Mouse (Mus musculus) hindbrain, embryonic 13.5 days (tissue): ENCODE data around the gene Castor1. TPM values are rescaled to one million over a fixed set of nuclear protein-coding genes. Genes with fewer than 3 reads are reported as not detected.

Experiments used
- ATAC-seq: fragments of 200-750 bp; cut with Nextera tagmentation; 2 replicates; pipeline ENCODE4 v1.8.0; 2017; ENCODE audit warnings: moderate TSS enrichment; ENCODE audit not compliant: low FRiP score
- H3K27ac ChIP-seq: fragments of 300-500 bp; sonication (generic); 2 replicates; pipeline ENCODE4 v1.5.1; 2015; ENCODE audit warnings: inconsistent platforms, mild to moderate bottlenecking, moderate library complexity
- H3K27me3 ChIP-seq: fragments of 300-500 bp; sonication (generic); 2 replicates; pipeline ENCODE4 v1.6.1; 2015; ENCODE audit warnings: mild to moderate bottlenecking, inconsistent platforms
- H3K36me3 ChIP-seq: fragments of 300-500 bp; sonication (generic); 2 replicates; pipeline ENCODE4 v1.6.1; 2015; ENCODE audit warnings: mild to moderate bottlenecking, inconsistent platforms
- H3K4me1 ChIP-seq: fragments of 300-500 bp; sonication (generic); replicated peaks from 2 replicates; pipeline ENCODE4 v1.6.1; 2015; ENCODE audit warnings: inconsistent platforms
- H3K4me2 ChIP-seq: fragments of 300-500 bp; sonication (generic); 2 replicates; pipeline ENCODE4 v1.6.1; 2015; ENCODE audit warnings: inconsistent platforms, mild to moderate bottlenecking, moderate library complexity
- H3K4me3 ChIP-seq: fragments of 300-500 bp; sonication (generic); 2 replicates; pipeline ENCODE4 v1.5.1; 2015; ENCODE audit warnings: mild to moderate bottlenecking, inconsistent platforms
- H3K9ac ChIP-seq: fragments of 300-500 bp; sonication (generic); 2 replicates; pipeline ENCODE4 v1.6.1; 2015; ENCODE audit warnings: mild to moderate bottlenecking, inconsistent platforms
- H3K9me3 ChIP-seq: fragments of 300-500 bp; sonication (generic); 2 replicates; pipeline ENCODE4 v1.6.1; 2016; ENCODE audit warnings: inconsistent platforms
- WGBS: fragments of 180-500 bp; shearing (Covaris S2); methylation state at CpG from one replicate; pipeline ENCODE4 v1.1.7; 2015; 5-methylcytosine and 5-hydroxymethylcytosine counted together
- polyA plus RNA-seq: library from polyadenylated mRNA; unstranded; fragments of >200 nt; fragmentation: Nextera tagmentation; extraction: Ambion mirVana; gene quantifications from 2 replicates; pipeline ENCODE4 v1.2.1, GENCODE M21; 2015

The Castor1 gene
- polyA plus RNA-seq, 1 experiment from 2014 or later, result 2.2 TPM

- no peak for ATAC-seq
- Histone ChIP-seq H3K4me3 (no peak overlapping the region), H3K36me3 (no peaks in the 10 kb centered on the region), H3K9me3 (no peaks in the 10 kb centered on the region), H3K9ac (no peak overlapping the region), H3K4me1 (peaks cover 28% of the 10 kb centered on the region), H3K4me2 (no peak overlapping the region), H3K27me3 (no peaks in the 10 kb centered on the region), H3K27ac (no peak overlapping the region)
Measured at GRCm38 (mm10) chr11:4193420-4193819, 24.6 kb upstream of the Castor1 start.

DNA sequence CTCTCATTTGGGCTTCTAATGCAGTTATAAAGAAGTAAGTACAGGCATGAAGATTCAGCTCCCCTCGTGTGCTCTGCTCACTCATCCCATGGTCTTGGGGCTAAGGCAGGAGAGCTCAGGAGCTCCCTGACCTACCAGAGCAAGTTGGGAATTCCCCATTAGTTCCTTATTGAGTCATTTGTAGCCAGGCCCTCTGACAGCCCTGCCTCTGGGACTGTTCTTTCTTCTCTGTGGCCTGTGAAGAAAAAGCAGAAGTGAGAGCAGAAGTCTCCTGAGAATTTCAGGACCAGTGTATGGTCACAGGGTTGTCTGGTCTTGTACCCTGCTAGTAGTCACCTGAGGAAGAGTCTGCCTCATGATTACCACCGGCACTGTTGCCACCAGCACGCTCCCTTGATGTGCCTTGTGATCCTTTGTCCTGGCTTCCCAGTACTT lies 22.4 kb upstream of the Castor1 start:
- no peak overlapping the region for H3K4me2 ChIP-seq
- no peak for ATAC-seq
- H3K4me3 ChIP-seq, result no peak overlapping the region
- peaks cover 21% of the 10 kb centered on the region for H3K4me1 ChIP-seq
- H3K27ac ChIP-seq, result no peak overlapping the region
- H3K9me3 ChIP-seq, result no peaks in the 10 kb centered on the region
- 79% methylated on average over 3 of the region's 3 CpGs for WGBS
- no peak overlapping the region for H3K9ac ChIP-seq
- H3K36me3 ChIP-seq, result no peaks in the 10 kb centered on the region
- H3K27me3 ChIP-seq, result no peaks in the 10 kb centered on the region

DNA sequence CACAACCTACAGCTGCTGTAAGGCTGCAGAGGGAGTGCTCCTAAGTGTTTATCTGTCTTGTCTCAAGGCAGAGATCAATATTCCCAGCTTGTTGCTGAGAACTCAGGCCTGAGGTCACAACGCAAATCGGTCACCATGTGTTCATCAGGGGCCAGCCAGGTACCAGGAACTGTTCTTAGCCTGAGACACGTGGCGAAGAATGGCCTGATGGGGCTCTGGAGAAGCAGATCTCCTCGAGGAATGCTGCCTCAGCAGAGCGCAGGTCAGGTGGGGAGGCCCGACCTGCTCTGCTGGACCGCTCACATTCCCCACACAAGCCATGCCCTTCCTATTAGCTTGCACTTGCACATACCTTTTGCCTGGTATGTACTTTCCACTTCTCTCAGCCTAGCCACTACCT lies 21.4 kb upstream of the Castor1 start:
- 78% methylated on average over 8 of the region's 8 CpGs for WGBS
- Histone ChIP-seq H3K4me1 (peaks cover 21% of the 10 kb centered on the region), H3K4me2 (no peak overlapping the region), H3K27me3 (no peaks in the 10 kb centered on the region), H3K9me3 (no peaks in the 10 kb centered on the region), H3K27ac (no peak overlapping the region), H3K4me3 (no peak overlapping the region), H3K9ac (no peak overlapping the region), H3K36me3 (no peaks in the 10 kb centered on the region)
- no peak for ATAC-seq

GRCm38 (mm10) chr11:4197691-4198090 lies 20.3 kb upstream of the Castor1 start:
- H3K27ac ChIP-seq, result no peak overlapping the region
- H3K9ac ChIP-seq, result no peak overlapping the region
- WGBS, result 86% methylated on average over 1 of the region's 1 CpGs
- ATAC-seq, result no peak
- H3K9me3 ChIP-seq, result no peaks in the 10 kb centered on the region
- no peaks in the 10 kb centered on the region for H3K27me3 ChIP-seq
- H3K36me3 ChIP-seq, result no peaks in the 10 kb centered on the region
- no peak overlapping the region for H3K4me3 ChIP-seq
- H3K4me2 ChIP-seq, result no peak overlapping the region
- peaks cover 14% of the 10 kb centered on the region for H3K4me1 ChIP-seq

GRCm38 (mm10) chr11:4201981-4202700 lies 15.9 kb upstream of the Castor1 start:
- Histone ChIP-seq H3K27ac (no peak overlapping the region), H3K27me3 (no peaks in the 10 kb centered on the region), H3K4me3 (no peak overlapping the region), H3K9ac (no peak overlapping the region), H3K36me3 (peaks cover 14% of the 10 kb centered on the region), H3K4me2 (no peak overlapping the region), H3K4me1 (0 out of 2 replicates have a peak, but pooled peaks cover under 1% of the 10 kb centered on the region), H3K9me3 (no peaks in the 10 kb centered on the region)
- ATAC-seq, result no peak
- WGBS, result 70% methylated on average over 11 of the region's 11 CpGs

DNA sequence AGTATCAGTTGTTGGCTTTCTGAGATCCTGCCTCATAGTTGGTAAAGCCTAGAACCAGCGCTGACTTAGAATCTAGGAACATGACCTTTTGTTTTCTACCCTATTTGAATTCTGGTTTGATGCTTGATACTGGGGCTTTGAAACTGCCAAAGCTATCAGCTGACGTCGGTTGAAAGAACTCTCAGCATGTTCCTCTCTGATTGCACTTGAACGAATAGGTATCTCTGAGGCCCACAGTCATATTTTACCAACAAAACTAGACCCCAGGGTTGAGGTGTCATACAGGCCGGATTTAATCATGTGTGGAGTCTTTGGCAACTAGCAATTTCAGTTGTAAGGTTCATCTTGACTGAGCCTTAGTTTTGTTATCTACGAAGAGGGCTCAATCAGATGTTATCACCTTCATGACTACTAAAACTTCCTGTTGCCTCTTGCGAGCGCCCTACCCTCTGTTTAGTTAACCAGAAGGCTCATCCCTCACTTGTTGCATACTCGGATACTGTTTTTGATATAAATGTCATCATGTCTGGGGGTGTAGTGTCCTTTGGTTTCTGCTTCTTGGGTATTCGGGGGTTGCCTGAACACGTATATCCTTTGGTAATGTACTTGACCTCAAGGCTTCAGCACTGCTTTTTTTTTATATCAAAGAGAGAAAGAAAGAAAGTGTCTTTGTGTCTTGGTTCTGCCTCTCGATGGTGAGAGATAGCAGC lies 14.9 kb upstream of the Castor1 start:
- Histone ChIP-seq H3K4me2 (no peak overlapping the region), H3K4me1 (no peaks in the 10 kb centered on the region), H3K27me3 (no peaks in the 10 kb centered on the region), H3K4me3 (no peak overlapping the region), H3K9ac (no peak overlapping the region), H3K9me3 (no peaks in the 10 kb centered on the region), H3K27ac (no peak overlapping the region), H3K36me3 (peaks cover 25% of the 10 kb centered on the region)
- ATAC-seq, result no peak
- WGBS, result 87% methylated on average over 12 of the region's 12 CpGs

DNA sequence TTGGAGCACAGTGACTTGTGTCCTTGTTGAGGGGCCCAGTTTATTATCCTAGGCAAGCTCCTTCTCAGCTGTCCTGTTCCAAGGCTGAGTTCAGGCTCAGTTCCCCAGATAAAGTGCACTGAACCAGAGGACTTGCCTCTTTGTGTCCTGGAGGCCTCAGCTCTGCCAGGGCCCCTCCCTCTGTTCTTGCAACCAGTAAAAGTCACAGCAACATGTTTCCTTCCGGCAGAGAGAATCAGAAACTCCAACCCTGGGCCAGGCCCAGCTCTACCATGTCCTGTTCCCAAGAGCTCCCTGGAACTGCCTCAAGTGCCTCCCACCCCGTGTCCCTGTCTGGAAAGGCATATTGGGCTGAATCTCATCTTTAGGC lies 14.3 kb upstream of the Castor1 start:
- Histone ChIP-seq H3K4me2 (no peak overlapping the region), H3K36me3 (peaks cover 30% of the 10 kb centered on the region), H3K27me3 (no peaks in the 10 kb centered on the region), H3K27ac (no peak overlapping the region), H3K9me3 (no peaks in the 10 kb centered on the region), H3K4me3 (no peak overlapping the region), H3K9ac (no peak overlapping the region), H3K4me1 (no peaks in the 10 kb centered on the region)
- no peak for ATAC-seq
- WGBS, result 52% methylated on average over 2 of the region's 2 CpGs

- WGBS, result 92% methylated on average over 5 of the region's 5 CpGs
- Histone ChIP-seq H3K36me3 (peaks cover 44% of the 10 kb centered on the region), H3K27ac (no peak overlapping the region), H3K27me3 (no peaks in the 10 kb centered on the region), H3K4me1 (no peaks in the 10 kb centered on the region), H3K4me3 (no peak overlapping the region), H3K9ac (no peak overlapping the region), H3K4me2 (no peak overlapping the region), H3K9me3 (no peaks in the 10 kb centered on the region)
- no peak for ATAC-seq
Measured at GRCm38 (mm10) chr11:4205097-4205655, 12.8 kb upstream of the Castor1 start.

- Histone ChIP-seq H3K4me2 (no peak overlapping the region), H3K4me1 (no peaks in the 10 kb centered on the region), H3K9me3 (no peaks in the 10 kb centered on the region), H3K27ac (no peak overlapping the region), H3K27me3 (no peaks in the 10 kb centered on the region), H3K36me3 (peaks cover 52% of the 10 kb centered on the region), H3K4me3 (no peak overlapping the region), H3K9ac (no peak overlapping the region)
- 92% methylated on average over 7 of the region's 7 CpGs for WGBS
- ATAC-seq, result no peak
Measured at GRCm38 (mm10) chr11:4205951-4206350, 12.1 kb upstream of the Castor1 start.

DNA sequence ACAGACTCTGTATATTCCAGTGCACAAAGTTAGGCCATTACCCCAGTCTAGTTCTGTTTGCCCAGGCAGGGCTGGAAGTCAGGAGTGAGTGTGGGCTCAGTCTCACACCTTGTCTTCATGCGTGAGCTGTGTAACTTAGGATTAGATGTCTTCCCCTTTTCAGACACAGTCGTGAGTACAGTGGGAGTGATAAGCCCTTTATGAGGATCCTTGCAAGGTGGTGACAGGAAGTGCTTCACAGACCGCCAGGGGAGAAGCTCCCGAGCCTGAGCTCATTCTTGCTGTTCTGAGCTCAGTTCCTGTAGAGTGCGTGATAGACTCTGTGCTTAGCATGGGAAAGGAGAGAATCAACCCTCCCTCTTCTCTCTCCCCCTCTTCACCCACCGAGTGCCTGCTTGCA lies 11.5 kb upstream of the Castor1 start:
- H3K4me3 ChIP-seq, result no peak overlapping the region
- H3K9me3 ChIP-seq, result no peaks in the 10 kb centered on the region
- H3K27ac ChIP-seq, result no peak overlapping the region
- H3K4me1 ChIP-seq, result no peaks in the 10 kb centered on the region
- peaks cover 57% of the 10 kb centered on the region for H3K36me3 ChIP-seq
- no peak for ATAC-seq
- 88% methylated on average over 6 of the region's 6 CpGs for WGBS
- H3K27me3 ChIP-seq, result no peaks in the 10 kb centered on the region
- no peak overlapping the region for H3K9ac ChIP-seq
- H3K4me2 ChIP-seq, result no peak overlapping the region

- ATAC-seq, result no peak
- 94% methylated on average over 9 of the region's 9 CpGs for WGBS
Measured at GRCm38 (mm10) chr11:4207655-4208054, 10.4 kb upstream of the Castor1 start.

GRCm38 (mm10) chr11:4209556-4209955 lies 8.5 kb upstream of the Castor1 start:
- H3K27ac ChIP-seq, result no peak overlapping the region
- no peak overlapping the region for H3K4me2 ChIP-seq
- 84% methylated on average over 5 of the region's 5 CpGs for WGBS
- no peak overlapping the region for H3K4me3 ChIP-seq
- H3K36me3 ChIP-seq, result peaks cover 87% of the 10 kb centered on the region
- no peaks in the 10 kb centered on the region for H3K9me3 ChIP-seq
- H3K4me1 ChIP-seq, result no peaks in the 10 kb centered on the region
- ATAC-seq, result no peak
- no peak overlapping the region for H3K9ac ChIP-seq
- no peaks in the 10 kb centered on the region for H3K27me3 ChIP-seq

More at GRCm38 (mm10) chr11:4207655-4208054, 10.4 kb upstream of the Castor1 start:
- peaks cover 68% of the 10 kb centered on the region for H3K36me3 ChIP-seq
- H3K9ac ChIP-seq, result no peak overlapping the region
- H3K9me3 ChIP-seq, result no peaks in the 10 kb centered on the region
- no peak overlapping the region for H3K27ac ChIP-seq
- no peak overlapping the region for H3K4me2 ChIP-seq
- H3K4me1 ChIP-seq, result no peaks in the 10 kb centered on the region
- no peak overlapping the region for H3K4me3 ChIP-seq
- H3K27me3 ChIP-seq, result no peaks in the 10 kb centered on the region

- no peaks in the 10 kb centered on the region for H3K27me3 ChIP-seq
- no peak overlapping the region for H3K4me3 ChIP-seq
- ATAC-seq, result no peak
- no peak overlapping the region for H3K27ac ChIP-seq
- H3K4me2 ChIP-seq, result no peak overlapping the region
- peaks cover 95% of the 10 kb centered on the region for H3K36me3 ChIP-seq
- H3K9me3 ChIP-seq, result no peaks in the 10 kb centered on the region
- H3K9ac ChIP-seq, result no peak overlapping the region
- 77% methylated on average over 1 of the region's 1 CpGs for WGBS
- H3K4me1 ChIP-seq, result no peaks in the 10 kb centered on the region
Measured at GRCm38 (mm10) chr11:4210786-4211185, 7.2 kb upstream of the Castor1 start.
